Mouse (Mus musculus): ENCODE data around the gene Slc35e3. TPM values are rescaled to one million over a fixed set of nuclear protein-coding genes. Genes with fewer than 3 reads are reported as not detected.
"Not testable (repeated sequence)": the region's sequence is repeated elsewhere in the genome, so short reads cannot be mapped to it uniquely, and the experiment has no call there.

Gene Slc35e3
- total and polyA plus RNA-seq, 3 experiments: 9.2 to 20.4 (median 10.4) TPM

DNA sequence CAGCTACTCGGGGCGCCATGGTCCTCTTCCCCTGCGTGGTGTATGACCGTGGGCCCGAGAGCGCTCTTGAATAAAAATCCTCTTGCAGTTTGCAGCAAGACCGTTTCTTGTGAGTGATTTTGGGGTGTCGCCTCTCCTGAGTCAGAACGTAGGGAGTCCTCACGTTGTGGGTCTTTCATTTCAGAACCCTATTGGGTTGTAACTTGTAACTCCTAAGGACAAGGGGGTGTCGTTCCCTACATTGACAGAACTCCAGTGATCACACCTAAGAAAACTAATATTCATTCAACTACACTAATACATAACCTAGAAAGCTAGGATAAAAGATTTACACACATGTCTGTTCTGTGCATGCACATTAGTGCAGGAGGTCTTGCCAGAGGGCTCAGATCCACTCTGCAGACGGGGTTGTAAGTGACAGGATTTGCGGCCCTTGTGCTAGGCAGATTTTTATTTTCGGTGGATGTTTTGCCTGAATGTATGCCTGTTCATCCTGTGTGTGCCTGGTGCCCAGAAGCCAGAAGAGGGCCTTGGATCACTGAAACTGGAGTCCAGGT is 3.7 kb upstream of the Slc35e3 start:
- no peak for DNase-seq

DNA sequence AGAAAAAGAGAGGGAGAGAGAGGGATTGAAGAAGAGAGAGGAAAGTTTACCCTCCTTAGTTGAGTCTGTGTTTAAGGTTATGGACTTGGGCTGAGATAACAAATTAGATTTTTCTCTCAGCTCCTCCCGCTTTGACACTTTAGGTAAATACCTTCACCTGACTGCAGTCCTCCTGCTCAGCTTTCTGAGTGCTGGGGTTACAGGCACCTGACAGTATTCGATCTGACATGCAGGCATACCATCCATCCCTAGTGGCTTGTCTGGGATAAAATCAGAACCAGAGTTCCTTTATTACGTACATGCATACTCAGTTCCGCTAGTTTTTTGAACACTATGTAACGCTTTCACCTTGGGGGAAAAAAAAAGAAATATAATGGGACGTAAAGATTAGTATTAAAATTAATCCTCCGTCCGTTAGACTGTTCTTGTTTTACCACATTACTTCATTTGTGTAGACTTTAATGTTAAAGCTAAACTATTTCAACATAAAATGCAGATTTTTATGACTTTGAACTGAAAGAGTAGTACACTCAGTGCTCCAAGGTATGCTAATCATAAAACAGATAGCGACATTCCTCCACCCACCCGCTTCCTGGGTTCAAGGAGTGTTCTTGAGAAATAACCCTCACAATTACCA is 3.0 kb upstream of the Slc35e3 start:
- no peak for DNase-seq

DNA sequence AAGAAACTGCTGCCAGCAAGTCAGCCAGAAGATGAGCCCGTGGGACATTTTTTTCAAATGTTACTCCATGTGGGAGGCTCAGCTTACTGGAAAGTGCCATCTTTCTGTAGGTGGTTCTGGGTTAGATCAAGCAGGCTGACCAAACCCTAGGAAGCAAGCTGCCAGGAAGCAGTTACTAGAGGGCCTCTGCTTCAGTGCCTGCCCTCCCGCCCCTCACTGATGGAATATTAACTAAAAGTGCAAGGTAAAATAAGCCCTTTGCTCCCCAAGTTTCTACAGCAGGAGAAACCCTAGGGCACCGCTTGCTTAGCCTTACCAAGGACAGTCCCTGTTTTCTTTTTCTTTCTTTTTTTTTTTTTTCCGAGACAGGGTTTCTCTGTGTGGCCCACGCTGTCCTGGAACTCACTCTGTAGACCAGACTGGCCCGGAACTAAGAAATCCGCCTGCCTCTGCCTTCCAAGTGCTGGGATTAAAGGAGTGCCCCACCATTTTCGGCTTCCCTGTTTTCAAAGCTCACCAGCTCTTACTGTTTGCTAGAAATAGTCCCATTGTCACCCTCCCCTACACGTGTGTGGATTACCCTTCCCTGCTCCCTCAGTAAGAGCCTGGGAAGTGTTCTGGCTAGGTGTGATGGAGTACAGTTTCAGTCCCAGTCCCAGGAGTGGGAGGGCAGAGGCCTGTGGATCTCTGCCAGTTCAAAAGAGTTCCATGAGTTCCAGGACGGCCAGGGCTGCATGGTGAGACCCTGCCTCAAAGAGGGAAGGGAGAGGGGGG is 2.3 kb upstream of the Slc35e3 start:
- DNase-seq: no peak

DNA sequence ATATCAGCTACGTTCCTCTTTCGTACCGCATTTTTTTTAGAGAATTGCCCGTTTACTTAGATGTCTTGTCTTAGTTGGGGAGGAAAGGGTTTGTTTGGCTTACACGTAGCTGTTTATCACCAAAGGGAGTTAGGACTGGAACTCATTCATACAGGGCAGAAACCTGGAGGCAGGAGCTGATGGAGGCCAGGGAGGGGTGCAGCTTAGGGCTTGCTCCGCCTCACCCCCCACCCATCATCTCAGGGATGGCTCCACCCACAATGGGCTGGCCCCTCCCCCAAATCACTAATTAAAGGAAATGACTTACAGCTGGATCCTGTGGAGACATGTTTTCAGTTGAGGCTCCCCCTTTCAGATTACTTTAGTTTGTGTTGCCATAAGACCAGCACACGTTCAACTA is 1.5 kb upstream of the Slc35e3 start:
- DNase-seq: no peak

DNA sequence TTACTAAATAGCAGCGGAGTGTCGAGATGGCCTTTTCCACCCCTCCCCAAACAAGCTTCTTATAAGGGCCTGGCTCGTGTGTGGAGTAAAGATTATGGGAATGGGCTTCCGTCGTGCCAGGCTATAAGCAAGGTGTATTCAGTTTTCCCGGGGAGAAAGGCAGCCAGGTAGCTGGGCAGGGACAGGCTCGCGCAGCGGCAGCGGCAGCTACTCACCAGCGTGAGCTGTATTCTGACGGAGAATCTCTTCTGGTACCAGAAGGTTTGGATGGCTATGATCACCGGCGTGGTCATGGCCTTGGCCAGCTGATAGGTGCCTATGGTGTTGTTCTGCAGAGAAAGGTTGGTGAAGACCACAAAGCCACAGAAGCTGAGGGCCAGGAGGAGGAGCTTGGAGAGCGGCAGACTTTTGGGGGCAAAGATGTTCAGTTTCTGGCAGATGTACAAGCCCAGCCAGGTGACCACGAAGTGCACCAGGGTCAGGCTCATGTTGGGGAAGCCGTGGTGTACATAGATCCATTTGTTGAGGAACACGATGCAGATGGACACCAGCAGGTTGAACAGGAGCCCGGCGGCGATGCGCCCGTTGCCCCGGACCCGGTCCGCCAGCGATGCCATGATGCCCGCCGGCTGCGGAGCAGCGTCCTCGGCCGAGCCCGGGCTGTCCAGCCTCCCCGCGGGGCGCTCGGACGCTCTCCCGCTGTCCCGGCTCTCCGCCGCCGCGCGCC is 432 bp downstream of the Slc35e3 start:
- peak; percentile 42 for DNase-seq

DNA sequence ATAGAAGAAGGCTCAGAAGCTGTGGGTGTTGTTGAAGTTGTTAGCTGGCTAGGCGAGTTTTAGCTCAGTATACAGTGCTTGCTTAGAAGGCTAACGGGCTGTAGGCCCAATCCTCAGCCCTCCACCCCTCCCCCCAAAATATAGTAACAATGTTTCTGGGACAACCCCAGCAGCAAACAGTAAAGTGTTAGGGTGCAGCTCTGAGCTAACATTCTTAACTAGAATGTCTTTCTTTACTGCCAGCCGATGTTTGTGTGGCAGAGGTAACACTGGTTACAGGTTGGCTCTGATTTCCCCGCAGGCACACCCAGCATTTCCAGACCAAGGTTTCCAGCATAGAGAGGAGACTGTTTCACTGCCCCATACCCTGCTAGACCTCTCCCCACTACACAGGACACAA is 2.2 kb downstream of the Slc35e3 start:
- no peak for DNase-seq

DNA sequence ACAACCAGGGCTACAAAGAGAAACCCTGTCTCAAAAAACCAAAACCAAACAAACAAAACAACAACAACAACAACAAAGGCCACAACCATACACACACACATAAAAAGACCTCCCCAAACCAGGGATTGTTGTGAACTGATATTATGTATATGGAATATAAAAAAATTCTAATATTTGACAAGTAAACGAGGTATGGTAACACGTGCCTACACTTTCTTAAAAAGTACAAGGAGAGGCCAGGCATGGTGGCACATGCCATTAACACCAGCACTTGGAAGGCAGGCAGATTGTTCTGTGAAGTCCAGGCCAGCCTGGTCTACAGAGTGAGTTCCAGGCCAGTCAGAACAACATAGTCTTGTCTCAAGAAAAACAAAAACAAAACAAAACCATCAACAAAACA is 3.0 kb downstream of the Slc35e3 start:
- no peak for DNase-seq

DNA sequence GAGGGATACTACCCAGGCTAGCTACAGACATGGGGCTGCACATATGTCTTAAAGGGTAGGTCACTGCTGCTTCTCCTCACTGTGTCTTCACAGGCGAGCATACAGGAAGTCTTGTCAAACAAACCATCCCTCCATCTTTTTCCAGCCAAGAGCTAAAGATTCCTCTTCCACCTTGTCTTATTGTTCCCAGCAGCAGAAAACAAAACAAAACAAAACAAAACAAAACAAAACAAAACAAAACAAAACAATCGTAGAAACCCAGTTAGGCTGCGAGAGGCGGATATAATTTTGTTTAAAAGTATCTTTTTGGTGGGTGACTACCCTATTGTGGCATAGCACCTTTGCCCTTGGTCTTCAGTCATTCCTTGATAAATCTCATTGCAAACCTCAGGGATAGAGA is 3.5 kb downstream of the Slc35e3 start:
- no peak for DNase-seq

DNA sequence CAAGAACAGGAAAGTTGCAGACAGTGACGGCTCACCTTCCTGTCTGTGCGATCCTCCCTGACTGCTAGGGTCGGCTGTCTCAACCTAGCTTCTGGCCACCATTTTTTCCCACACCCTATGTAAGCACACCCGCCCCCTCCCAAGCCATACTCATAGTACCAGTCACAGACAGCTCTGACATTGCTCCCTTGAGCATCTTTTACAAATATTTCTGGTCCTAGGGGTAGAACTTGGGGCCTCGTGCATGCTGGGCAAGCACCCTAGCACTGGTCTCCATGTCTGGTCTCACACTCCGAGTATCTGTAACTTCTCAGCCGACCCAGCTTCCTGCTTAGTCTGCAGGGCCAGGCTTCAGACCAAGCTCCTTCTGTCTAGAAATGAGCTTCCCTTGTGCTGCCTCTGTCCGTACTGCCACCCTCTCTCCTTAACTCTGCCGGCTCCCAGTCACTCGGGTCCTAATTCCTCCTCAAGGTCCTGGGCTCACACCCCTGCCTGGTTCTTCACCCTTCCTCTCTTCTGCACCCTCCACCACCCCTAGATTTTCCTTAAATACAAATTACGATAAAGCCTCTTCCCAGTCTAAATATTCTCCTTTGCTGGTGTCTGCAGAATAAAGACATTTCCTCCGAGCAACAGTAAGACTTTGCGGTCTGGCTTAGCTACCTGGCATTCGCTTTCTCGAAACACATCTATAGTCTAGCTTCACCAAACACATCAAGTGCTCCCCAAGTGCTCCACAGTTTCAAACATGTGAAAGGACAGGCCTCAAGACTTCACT is 4.3 kb downstream of the Slc35e3 start:
- no peak for DNase-seq

DNA sequence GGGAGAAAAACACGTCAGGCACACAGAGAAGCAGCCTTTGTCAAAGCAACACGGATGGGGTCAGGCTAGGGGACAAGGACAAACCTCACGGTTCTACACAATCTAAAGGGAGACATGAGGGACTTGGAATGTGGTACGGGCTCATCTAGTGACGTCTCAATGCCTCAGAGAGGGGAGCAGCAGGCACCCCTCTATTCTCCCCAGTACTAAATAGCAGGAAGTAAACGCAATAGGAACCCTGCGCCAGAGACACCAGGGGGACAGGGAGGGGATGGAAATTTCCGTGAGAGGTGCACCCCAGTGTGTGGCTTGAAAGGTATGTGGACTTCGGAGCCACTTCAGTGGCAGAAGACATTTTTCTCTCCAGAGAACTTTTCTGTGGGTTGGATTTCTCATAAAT is 5.2 kb downstream of the Slc35e3 start:
- DNase-seq: no peak

DNA sequence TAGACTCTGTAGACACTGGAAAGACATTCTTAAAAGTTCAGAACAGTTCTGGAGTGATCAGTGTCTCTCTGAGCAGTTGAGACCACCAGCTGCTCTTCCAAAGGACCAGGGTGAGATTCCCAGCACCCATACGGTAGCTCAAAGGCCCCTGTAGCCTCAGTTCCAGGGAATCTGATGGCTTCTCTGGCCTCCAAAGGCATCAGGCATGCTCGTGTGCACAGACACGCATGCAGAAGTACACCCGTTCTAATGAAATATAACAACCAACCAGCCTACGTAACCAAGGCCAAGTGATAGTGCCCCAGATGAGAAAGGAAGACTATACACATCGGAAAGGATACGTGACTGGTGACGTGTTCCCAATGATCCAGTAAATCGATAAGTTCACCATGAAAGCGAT is 6.0 kb downstream of the Slc35e3 start:
- no peak for DNase-seq

DNA sequence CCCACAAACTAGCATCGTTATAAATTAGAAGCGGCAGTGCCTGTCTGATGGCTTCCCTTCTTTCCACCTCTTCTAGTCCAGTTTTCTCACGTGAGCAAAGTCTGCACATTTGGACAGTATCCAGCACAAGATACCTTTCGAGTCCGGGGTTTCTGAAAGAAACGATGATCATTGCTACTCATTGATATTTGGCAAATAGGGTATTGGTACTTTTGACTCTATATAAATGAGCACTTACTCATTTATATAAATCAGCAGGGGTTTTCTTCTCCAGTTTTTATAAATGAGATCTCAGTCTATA is 6.6 kb downstream of the Slc35e3 start:
- no peak for DNase-seq

DNA sequence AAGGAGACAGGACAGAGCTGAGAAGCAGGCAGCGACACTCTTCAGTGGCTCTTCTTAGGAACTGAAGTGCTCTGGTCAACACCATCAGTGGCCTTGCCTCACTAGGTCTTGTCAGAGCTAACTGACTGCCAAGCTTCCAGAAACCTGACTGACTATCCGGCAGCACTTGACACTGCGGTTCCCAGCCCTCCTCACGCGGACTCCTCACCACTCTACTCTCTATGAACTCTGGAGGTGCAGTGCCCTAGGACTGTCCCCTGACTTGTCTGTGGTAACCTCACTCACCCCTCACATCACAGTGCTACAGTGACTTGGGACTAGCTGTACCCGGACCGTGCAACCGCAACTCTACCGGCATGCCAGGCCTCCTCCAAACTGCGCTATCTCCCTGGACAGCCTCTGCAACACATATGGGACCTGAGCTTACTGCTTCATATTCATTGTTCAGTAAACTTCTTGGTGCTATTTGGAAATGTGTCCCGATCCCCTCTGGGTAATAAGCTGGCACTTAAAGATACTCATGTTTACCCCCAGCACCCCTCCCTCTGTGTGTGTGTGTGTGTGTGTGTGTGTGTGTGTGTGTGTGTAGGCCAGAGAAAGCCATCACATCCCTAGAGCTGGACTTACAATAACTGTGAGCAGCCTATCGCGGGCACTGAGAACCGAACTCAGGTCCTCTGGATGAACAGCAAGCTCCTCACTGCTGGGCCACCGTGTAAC is 7.1 kb downstream of the Slc35e3 start:
- no peak for DNase-seq

DNA sequence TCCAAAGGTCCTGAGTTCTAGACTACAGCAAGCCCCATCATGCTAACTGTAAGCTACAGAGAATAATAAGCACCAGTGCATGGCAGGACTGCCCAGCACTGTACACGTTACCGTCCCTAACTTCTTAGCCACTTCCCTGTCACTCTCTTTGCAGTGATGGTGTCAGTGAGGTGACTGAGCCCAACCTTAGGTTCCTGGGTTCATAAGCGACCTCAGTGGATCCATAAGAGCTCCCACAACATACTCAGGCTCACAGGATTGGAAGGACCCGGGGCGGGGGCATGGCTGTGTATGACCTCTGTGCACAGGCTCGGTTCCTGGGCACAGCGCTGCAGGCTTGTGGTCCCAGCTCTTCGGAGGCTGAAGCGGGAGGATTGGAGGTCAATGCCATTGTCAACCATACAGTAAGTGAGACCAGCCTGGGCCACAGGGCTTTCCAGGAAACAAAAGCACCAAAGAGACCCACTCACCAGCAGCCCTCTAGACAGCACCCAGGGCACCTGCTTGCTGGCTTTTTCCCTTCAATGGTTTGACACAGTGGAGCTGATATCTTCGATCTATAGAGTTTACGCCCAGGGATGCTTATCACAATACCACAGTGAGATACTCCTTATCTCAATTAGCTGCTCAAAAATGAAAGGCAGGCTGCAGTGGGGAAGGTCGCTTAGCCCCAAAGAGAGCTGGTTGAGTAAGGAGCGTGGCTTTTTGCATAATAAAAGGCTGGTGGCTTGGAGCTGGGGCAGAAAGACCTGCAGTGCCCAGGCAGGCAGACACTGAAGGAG is 7.8 kb downstream of the Slc35e3 start:
- no peak for DNase-seq

DNA sequence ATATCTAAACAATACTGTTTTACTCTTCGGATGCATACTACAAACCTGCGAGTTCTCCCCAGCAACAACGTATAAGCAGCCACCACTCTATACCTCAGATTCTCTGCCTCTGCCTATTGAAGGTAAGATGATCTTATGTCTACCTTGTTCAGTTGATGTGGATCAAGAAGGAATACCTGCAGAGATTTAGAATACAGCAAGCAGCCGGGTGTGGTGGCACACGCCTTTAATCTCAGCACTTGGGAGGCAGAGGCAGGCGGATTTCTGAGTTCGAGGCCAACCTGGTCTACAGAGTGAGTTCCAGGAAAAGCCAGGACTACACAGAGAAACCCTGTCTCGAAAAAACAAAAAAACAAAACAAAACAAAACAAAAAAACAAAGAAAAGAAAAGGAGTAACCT is 8.7 kb downstream of the Slc35e3 start:
- not testable (repeated sequence) for DNase-seq

DNA sequence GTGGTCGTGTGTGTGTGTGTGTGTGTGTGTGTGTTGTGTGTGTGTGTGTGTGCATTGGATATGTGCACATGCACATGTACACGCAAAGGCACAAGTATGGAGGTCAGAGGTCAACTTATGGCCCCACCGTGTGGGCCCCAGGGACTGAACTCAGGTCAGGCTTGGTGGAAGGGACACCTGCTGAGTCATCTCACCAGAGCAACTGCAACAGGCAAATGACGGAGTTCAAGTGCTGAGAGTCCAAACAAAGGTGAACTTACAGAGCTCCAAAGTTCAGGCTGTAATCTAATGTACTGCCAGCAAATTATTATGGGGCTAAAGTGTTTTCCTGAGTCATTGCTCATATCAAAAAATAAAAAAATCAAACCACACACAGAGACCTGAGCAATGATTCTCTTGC is 9.1 kb downstream of the Slc35e3 start:
- DNase-seq: no peak

DNA sequence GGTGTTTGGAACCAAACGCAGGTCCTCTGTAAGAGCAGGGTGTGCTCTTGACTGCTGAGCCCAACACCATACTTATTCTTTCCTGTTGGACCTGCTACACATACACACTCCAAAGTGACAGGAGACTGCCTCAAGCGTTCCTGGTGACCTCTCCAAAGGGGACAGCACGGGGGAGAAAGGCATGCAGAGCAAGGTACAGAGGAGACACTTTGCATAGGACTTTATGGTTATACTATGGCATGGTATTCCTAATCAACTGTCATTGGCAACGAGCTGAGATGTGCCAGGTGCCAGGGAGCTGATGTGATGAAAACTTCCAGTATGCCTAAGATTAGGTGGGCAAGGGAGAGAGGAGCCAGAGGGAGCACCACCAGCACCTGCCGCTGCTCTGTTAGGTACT is 9.6 kb downstream of the Slc35e3 start:
- DNase-seq: no peak

DNA sequence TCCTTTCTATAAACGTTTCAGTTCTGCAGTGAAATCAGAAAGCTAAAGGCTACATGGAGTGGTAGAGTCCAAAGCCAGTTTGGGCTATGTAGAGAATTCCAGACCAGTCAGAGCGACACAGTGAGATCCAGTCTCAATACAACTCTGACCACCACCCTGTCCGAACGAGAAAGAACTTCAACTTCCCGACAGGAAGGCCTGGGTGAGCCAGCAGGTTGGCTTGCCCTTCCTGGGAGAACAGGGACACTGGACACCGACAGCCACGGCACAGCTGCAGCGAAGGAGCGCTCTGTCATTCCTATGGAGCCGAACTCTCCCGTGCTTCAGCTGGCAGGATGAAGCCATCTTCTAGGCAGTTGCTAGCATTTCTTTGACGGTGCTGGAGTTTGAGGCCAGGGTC is 10.8 kb downstream of the Slc35e3 start:
- not testable (repeated sequence) for DNase-seq

DNA sequence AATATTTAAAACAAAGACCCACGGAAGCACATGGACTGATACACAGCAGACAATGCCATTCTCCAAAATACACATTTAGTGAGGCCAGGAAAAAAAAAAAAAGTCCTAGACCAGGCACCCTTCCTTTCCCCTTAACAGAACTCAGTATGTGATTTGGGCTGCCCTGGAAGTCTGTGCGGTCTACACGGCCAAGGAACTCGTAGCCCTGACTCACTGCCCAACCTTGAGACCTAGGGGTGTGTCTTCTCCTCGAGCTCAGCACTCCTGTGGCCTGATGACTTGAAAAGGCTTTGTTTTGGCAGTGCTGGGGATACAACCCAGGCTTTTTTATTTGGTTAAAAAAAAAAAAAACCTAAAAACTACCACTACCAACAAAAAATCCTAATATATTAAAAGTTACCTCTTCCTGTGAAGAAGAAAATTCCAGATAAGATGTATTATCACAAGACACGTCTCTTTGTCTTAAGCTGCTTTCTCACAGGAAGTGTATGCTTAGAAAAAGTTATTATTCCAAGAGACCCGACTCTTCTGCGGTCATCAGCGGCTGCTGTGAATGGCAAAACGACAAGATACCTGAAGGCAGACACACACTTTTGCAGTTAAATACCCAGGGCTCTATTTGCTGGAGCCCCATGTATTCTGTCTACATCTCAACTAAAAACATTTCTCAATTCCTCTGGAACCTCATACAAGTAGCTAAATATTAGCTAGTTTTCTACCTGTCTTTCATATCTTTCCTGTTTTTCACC is 11.9 kb downstream of the Slc35e3 start:
- DNase-seq: peak; percentile 79

DNA sequence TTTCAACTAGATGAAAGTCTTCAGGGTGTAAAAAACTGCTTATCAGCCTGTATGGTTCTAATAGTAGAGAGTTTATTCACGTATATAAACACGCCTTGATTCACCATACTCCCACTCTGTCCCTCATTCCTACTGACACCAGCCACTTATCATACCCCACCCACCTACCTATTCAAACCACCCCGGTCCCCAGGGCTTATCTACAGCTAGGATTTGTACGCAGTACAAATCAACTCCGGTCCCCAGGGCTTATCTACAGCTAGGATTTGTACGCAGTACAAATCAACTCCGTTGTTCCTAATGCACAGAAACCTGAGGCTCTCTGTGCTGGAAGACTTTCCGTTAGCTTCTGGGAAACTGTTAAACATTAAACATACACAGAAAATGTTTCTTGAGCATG is 12.5 kb downstream of the Slc35e3 start:
- not testable (repeated sequence) for DNase-seq
